Mouse (Mus musculus): Measurements from ENCODE around the gene Tbc1d16. TPM values are rescaled to one million over a fixed set of nuclear protein-coding genes. Genes with fewer than 3 reads are reported as not detected.

Tbc1d16 gene
- total RNA-seq, 2 experiments from 2014 or later = 0.09 to 0.38 TPM

- ATAC-seq (replicated peaks; ENCODE audit: low FRiP score, poor library complexity, severe bottlenecking) = no peak
Observed at GRCm38 (mm10) chr11:119152321-119152831, 75.9 kb downstream of the Tbc1d16 start.

- ATAC-seq (replicated peaks; ENCODE audit: low FRiP score, poor library complexity, severe bottlenecking) = no peak
Observed at GRCm38 (mm10) chr11:119151073-119151607, 77.2 kb downstream of the Tbc1d16 start.

GRCm38 (mm10) chr11:119150442-119150841, 77.9 kb downstream of the Tbc1d16 start:
- no peak for ATAC-seq (replicated peaks; ENCODE audit: low FRiP score, poor library complexity, severe bottlenecking)

GRCm38 (mm10) chr11:119148829-119149228, 79.5 kb downstream of the Tbc1d16 start:
- ATAC-seq (replicated peaks; ENCODE audit: low FRiP score, poor library complexity, severe bottlenecking) = no peak

GRCm38 (mm10) chr11:119147153-119147552, 81.1 kb downstream of the Tbc1d16 start:
- no peak for ATAC-seq (replicated peaks; ENCODE audit: low FRiP score, poor library complexity, severe bottlenecking)

- ATAC-seq (replicated peaks; ENCODE audit: low FRiP score, poor library complexity, severe bottlenecking) = no peak
Observed at GRCm38 (mm10) chr11:119146140-119146539, 82.2 kb downstream of the Tbc1d16 start.

GRCm38 (mm10) chr11:119144801-119145475, 83.4 kb downstream of the Tbc1d16 start:
- no peak for ATAC-seq (replicated peaks; ENCODE audit: low FRiP score, poor library complexity, severe bottlenecking)

- ATAC-seq (replicated peaks; ENCODE audit: low FRiP score, poor library complexity, severe bottlenecking) = no peak
Observed at GRCm38 (mm10) chr11:119143376-119144002, 84.8 kb downstream of the Tbc1d16 start.

- no peak for ATAC-seq (replicated peaks; ENCODE audit: low FRiP score, poor library complexity, severe bottlenecking)
Observed at GRCm38 (mm10) chr11:119142615-119143014, 85.7 kb downstream of the Tbc1d16 start.

- no peak for ATAC-seq (replicated peaks; ENCODE audit: low FRiP score, poor library complexity, severe bottlenecking)
Observed at GRCm38 (mm10) chr11:119139026-119139425, 89.3 kb downstream of the Tbc1d16 start.

GRCm38 (mm10) chr11:119138205-119138604, 90.1 kb downstream of the Tbc1d16 start:
- ATAC-seq (replicated peaks; ENCODE audit: low FRiP score, poor library complexity, severe bottlenecking) = no peak

GRCm38 (mm10) chr11:119134586-119134985, 93.7 kb downstream of the Tbc1d16 start:
- ATAC-seq (replicated peaks; ENCODE audit: low FRiP score, poor library complexity, severe bottlenecking) = no peak

GRCm38 (mm10) chr11:119133437-119134221, 94.7 kb downstream of the Tbc1d16 start:
- ATAC-seq (replicated peaks; ENCODE audit: low FRiP score, poor library complexity, severe bottlenecking) = no peak

GRCm38 (mm10) chr11:119132198-119133035, 95.9 kb downstream of the Tbc1d16 start:
- ATAC-seq (replicated peaks; ENCODE audit: low FRiP score, poor library complexity, severe bottlenecking) = no peak

GRCm38 (mm10) chr11:119130081-119130765, 98.1 kb downstream of the Tbc1d16 start:
- ATAC-seq (replicated peaks; ENCODE audit: low FRiP score, poor library complexity, severe bottlenecking) = no peak

GRCm38 (mm10) chr11:119129281-119130058, 98.8 kb downstream of the Tbc1d16 start:
- no peak for ATAC-seq (replicated peaks; ENCODE audit: low FRiP score, poor library complexity, severe bottlenecking)

- ATAC-seq (replicated peaks; ENCODE audit: low FRiP score, poor library complexity, severe bottlenecking) = no peak
Observed at GRCm38 (mm10) chr11:119128668-119129280, 99.5 kb downstream of the Tbc1d16 start.
